Mouse (Mus musculus) forebrain, embryonic 15.5 days (tissue): Measurements from ENCODE around the gene Gnat2. TPM values are rescaled to one million over a fixed set of nuclear protein-coding genes. Genes with fewer than 3 reads are reported as not detected.

ENCODE experiments used
- ATAC-seq: fragments of 200-750 bp; cut with Nextera tagmentation; replicated peaks from 2 replicates; pipeline ENCODE4 v1.8.0; 2017; ENCODE audit warnings: mild to moderate bottlenecking, moderate TSS enrichment, moderate library complexity
- H3K27ac ChIP-seq: fragments of 300-500 bp; sonication (generic); replicated peaks from 2 replicates; pipeline ENCODE4 v1.5.1; 2015; ENCODE audit warnings: mild to moderate bottlenecking, inconsistent platforms
- H3K27me3 ChIP-seq: fragments of 300-500 bp; sonication (generic); 2 replicates; pipeline ENCODE4 v1.6.1; 2015; ENCODE audit warnings: inconsistent platforms
- H3K36me3 ChIP-seq: fragments of 300-500 bp; sonication (generic); 2 replicates; pipeline ENCODE4 v1.6.1; 2015; ENCODE audit warnings: mild to moderate bottlenecking, inconsistent platforms
- H3K4me1 ChIP-seq: fragments of 300-500 bp; sonication (generic); 2 replicates; pipeline ENCODE4 v1.6.1; 2015; ENCODE audit warnings: inconsistent platforms
- H3K4me2 ChIP-seq: fragments of 300-500 bp; sonication (generic); replicated peaks from 2 replicates; pipeline ENCODE4 v1.6.1; 2015; ENCODE audit warnings: mild to moderate bottlenecking, inconsistent platforms
- H3K4me3 ChIP-seq: fragments of 300-500 bp; sonication (generic); 2 replicates; pipeline ENCODE4 v1.5.1; 2015; ENCODE audit warnings: mild to moderate bottlenecking, inconsistent platforms
- H3K9ac ChIP-seq: fragments of 300-500 bp; sonication (generic); replicated peaks from 2 replicates; pipeline ENCODE4 v1.6.1; 2015; ENCODE audit warnings: mild to moderate bottlenecking, inconsistent platforms
- H3K9me3 ChIP-seq: fragments of 300-500 bp; sonication (generic); 2 replicates; pipeline ENCODE4 v1.6.1; 2016; ENCODE audit warnings: inconsistent platforms
- WGBS: fragments of 180-500 bp; shearing (Covaris S2); methylation state at CpG from one replicate; pipeline ENCODE4 v1.1.7; 2015; ENCODE audit warnings: mixed read lengths; 5-methylcytosine and 5-hydroxymethylcytosine counted together
- polyA plus RNA-seq: library from polyadenylated mRNA; unstranded; fragments of >200 nt; fragmentation: Nextera tagmentation; extraction: Ambion mirVana; gene quantifications from 2 replicates; pipeline ENCODE4 v1.2.1, GENCODE M21; 2015

Gene Gnat2
- polyA plus RNA-seq, 1 experiment from 2014 or later = 0.43 TPM

DNA sequence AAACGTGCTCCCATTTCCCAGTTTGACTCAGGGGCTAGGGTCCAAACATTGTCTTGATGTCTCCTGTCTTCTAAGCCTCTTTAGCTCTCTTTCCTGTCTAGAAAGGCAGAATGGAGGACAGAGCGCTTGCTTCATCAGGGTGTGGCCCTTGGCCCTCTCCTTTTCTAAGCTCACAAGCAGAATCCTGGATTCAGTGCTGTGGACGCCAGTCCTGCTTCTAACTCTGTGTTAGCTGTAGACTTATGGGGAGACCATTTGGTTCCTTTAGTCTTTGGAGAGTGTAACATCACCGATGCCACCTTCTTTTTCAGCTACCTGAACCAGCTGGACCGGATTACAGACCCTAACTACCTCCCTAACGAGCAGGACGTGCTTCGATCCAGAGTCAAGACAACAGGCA, 5.1 kb downstream of the Gnat2 start:
- Histone ChIP-seq H3K27ac (no peak overlapping the region), H3K27me3 (no peaks in the 10 kb centered on the region), H3K4me1 (peaks cover 18% of the 10 kb centered on the region), H3K4me2 (no peak overlapping the region), H3K36me3 (no peaks in the 10 kb centered on the region), H3K4me3 (no peak overlapping the region), H3K9me3 (no peaks in the 10 kb centered on the region), H3K9ac (no peak overlapping the region)
- ATAC-seq = no peak
- 79% methylated on average over 8 of the region's 8 CpGs for WGBS

GRCm38 (mm10) chr3:108098316-108098715, 5.7 kb downstream of the Gnat2 start:
- Histone ChIP-seq H3K9me3 (no peaks in the 10 kb centered on the region), H3K4me3 (no peak overlapping the region), H3K27me3 (no peaks in the 10 kb centered on the region), H3K27ac (no peak overlapping the region), H3K9ac (no peak overlapping the region), H3K4me2 (no peak overlapping the region), H3K36me3 (no peaks in the 10 kb centered on the region), H3K4me1 (peaks cover 18% of the 10 kb centered on the region)
- ATAC-seq = no peak
- WGBS = 85% methylated on average over 6 of the region's 6 CpGs

GRCm38 (mm10) chr3:108101594-108101993, 9.0 kb downstream of the Gnat2 start:
- Histone ChIP-seq H3K36me3 (peaks cover 11% of the 10 kb centered on the region; the same call in 1 of the 2 replicates), H3K9me3 (no peaks in the 10 kb centered on the region), H3K9ac (no peak overlapping the region), H3K4me3 (no peak overlapping the region), H3K27ac (peak overlapping the region; percentile 77), H3K4me2 (no peak overlapping the region), H3K27me3 (no peaks in the 10 kb centered on the region), H3K4me1 (peaks cover 18% of the 10 kb centered on the region)
- peak; percentile 86 for ATAC-seq
- 13% methylated on average over 3 of the region's 3 CpGs for WGBS

DNA sequence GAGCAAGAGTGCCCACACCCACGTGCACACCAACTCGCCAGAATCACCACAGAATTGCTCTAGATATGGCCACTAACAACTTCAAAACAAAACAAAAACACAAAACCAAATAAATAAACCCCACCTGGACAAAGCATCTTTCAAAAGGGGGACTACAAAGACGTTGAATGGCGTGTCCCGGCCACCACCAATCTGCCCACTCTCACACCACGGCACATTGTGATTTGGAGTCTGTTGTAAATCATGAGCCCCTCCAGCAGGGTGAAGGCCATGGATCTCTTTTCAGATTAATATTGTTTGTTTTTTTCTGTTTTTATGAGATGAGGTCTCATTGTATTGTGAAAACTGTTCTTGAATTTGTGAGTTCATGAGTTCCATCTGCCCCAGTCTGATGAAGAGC, 9.5 kb downstream of the Gnat2 start:
- H3K27ac ChIP-seq = peak overlapping the region; percentile 77
- ATAC-seq = no peak; the same call in 1 of the 2 replicates
- no peaks in the 10 kb centered on the region for H3K9me3 ChIP-seq
- H3K9ac ChIP-seq = no peak overlapping the region
- no peaks in the 10 kb centered on the region for H3K27me3 ChIP-seq
- peaks cover 18% of the 10 kb centered on the region for H3K4me1 ChIP-seq
- no peak overlapping the region for H3K4me3 ChIP-seq
- no peak overlapping the region for H3K4me2 ChIP-seq
- WGBS = 32% methylated on average over 6 of the region's 6 CpGs
- peaks cover 16% of the 10 kb centered on the region; the same call in 1 of the 2 replicates for H3K36me3 ChIP-seq

DNA sequence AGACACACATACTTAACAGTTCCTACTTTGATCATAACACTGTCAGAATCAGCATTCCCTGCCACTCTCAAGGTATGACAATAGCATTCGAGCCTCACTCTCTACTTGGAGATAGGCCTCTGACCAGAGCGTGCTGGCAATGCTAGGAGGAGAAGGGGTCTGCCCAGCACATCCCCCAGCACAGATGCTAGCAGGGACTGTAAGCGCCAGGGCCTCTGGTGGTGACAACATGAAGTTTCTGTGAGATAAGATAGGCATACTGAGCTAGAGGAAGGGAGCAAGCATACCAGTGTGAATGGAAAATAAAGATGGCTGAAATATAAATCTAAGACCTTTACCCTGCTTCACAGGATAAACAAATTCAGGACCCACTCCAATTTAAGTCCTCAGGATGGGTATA, 12.7 kb downstream of the Gnat2 start:
- 86% methylated on average over 3 of the region's 3 CpGs for WGBS
- ATAC-seq = no peak

DNA sequence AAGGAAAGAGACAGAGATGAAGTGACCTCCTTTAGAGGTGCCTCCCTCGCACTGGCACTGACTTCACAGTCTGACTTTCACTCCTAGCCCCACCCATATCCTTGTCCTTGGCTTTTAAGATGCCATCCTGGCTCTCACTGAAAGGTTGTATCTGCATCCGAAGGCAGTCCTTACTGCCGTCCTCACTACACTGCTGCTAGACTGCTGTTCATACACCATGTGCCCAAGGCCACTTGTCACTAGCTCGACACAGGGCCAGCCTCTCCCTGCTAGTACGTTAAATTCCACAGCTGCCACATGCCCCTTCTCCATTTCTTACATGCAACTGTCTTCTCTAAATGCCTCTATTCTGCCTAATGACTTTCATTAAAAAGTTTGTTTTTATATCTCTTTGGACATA, 18.7 kb downstream of the Gnat2 start:
- H3K4me2 ChIP-seq = no peak overlapping the region
- no peak overlapping the region for H3K27ac ChIP-seq
- WGBS = 83% methylated on average over 5 of the region's 5 CpGs
- no peaks in the 10 kb centered on the region for H3K27me3 ChIP-seq
- 0 out of 2 replicates have a peak, but pooled peaks cover 4% of the 10 kb centered on the region for H3K4me1 ChIP-seq
- no peaks in the 10 kb centered on the region for H3K9me3 ChIP-seq
- no peak for ATAC-seq
- H3K4me3 ChIP-seq = no peak overlapping the region
- H3K36me3 ChIP-seq = peaks cover 67% of the 10 kb centered on the region
- H3K9ac ChIP-seq = no peak overlapping the region

More for the DNA sequence above, 12.7 kb downstream of the Gnat2 start:
- Histone ChIP-seq H3K27me3 (no peaks in the 10 kb centered on the region), H3K4me3 (no peak overlapping the region), H3K4me2 (no peak overlapping the region), H3K9ac (no peak overlapping the region), H3K9me3 (no peaks in the 10 kb centered on the region), H3K36me3 (peaks cover 44% of the 10 kb centered on the region), H3K27ac (no peak overlapping the region), H3K4me1 (peaks cover 20% of the 10 kb centered on the region)

- H3K4me2 ChIP-seq = no peak overlapping the region
- no peak overlapping the region for H3K4me3 ChIP-seq
- H3K27me3 ChIP-seq = no peaks in the 10 kb centered on the region
- H3K36me3 ChIP-seq = peaks cover 64% of the 10 kb centered on the region
- 0 out of 2 replicates have a peak, but pooled peaks cover 4% of the 10 kb centered on the region for H3K4me1 ChIP-seq
- no peaks in the 10 kb centered on the region for H3K9me3 ChIP-seq
- no peak for ATAC-seq
- 85% methylated on average over 7 of the region's 7 CpGs for WGBS
- H3K9ac ChIP-seq = no peak overlapping the region
- H3K27ac ChIP-seq = no peak overlapping the region
These were observed 19.7 kb downstream of the Gnat2 start for GRCm38 (mm10) chr3:108112246-108112645.

GRCm38 (mm10) chr3:108112666-108113065, 20.1 kb downstream of the Gnat2 start:
- 83% methylated on average over 4 of the region's 4 CpGs for WGBS
- no peak overlapping the region for H3K27ac ChIP-seq
- no peak overlapping the region for H3K9ac ChIP-seq
- no peak for ATAC-seq
- H3K4me1 ChIP-seq = 0 out of 2 replicates have a peak, but pooled peaks cover 4% of the 10 kb centered on the region
- no peaks in the 10 kb centered on the region for H3K27me3 ChIP-seq
- no peaks in the 10 kb centered on the region for H3K9me3 ChIP-seq
- no peak overlapping the region for H3K4me2 ChIP-seq
- H3K4me3 ChIP-seq = no peak overlapping the region
- peaks cover 62% of the 10 kb centered on the region for H3K36me3 ChIP-seq

DNA sequence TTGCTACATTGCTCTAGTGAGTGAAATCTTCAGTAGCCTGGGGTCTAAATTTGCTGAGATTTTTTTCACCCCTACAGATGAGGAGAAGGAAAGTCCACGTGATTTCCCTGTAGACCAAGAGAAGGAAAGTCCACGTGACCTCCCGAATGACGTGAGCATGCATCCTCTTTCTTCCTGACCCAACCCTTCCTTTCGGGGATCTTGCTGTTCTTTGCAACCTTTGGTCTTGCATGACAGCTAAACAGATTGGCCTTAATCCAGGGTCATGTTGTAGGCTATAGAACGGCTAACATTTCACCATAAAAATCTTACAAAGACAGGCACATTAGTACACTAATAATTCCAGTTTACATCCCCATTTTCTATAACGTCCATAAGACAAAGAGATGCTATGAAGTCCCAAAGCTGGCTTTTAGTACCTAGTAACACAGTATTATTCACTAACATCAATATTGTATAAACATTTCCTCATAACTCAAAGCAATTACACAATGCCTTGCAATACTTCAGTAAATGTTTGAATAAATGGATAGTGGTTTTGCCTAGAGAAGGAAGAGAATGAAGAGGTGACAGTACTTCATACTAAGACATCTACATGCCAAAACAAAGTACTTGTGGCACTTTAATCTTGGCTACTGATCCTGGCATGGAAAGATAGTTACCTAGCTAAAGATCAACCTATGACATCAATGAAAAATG, 21.2 kb downstream of the Gnat2 start:
- no peaks in the 10 kb centered on the region for H3K9me3 ChIP-seq
- no peak overlapping the region for H3K27ac ChIP-seq
- no peak overlapping the region for H3K4me3 ChIP-seq
- H3K36me3 ChIP-seq = peaks cover 54% of the 10 kb centered on the region
- 92% methylated on average over 7 of the region's 7 CpGs for WGBS
- H3K4me1 ChIP-seq = 0 out of 2 replicates have a peak, but pooled peaks cover 4% of the 10 kb centered on the region
- no peaks in the 10 kb centered on the region for H3K27me3 ChIP-seq
- ATAC-seq = no peak
- H3K4me2 ChIP-seq = no peak overlapping the region
- H3K9ac ChIP-seq = no peak overlapping the region

GRCm38 (mm10) chr3:108117465-108117864, 24.9 kb downstream of the Gnat2 start:
- no peak for ATAC-seq
- H3K9me3 ChIP-seq = no peaks in the 10 kb centered on the region
- peaks cover 45% of the 10 kb centered on the region for H3K36me3 ChIP-seq
- H3K9ac ChIP-seq = no peak overlapping the region
- no peak overlapping the region for H3K27ac ChIP-seq
- no peak overlapping the region for H3K4me3 ChIP-seq
- H3K27me3 ChIP-seq = no peaks in the 10 kb centered on the region
- H3K4me2 ChIP-seq = no peak overlapping the region
- no peaks in the 10 kb centered on the region for H3K4me1 ChIP-seq
- 90% methylated on average over 6 of the region's 6 CpGs for WGBS

GRCm38 (mm10) chr3:108121101-108121500, 28.5 kb downstream of the Gnat2 start:
- H3K9me3 ChIP-seq = no peaks in the 10 kb centered on the region
- H3K27ac ChIP-seq = no peak overlapping the region
- peaks cover 38% of the 10 kb centered on the region for H3K36me3 ChIP-seq
- no peak overlapping the region for H3K4me2 ChIP-seq
- no peak overlapping the region for H3K9ac ChIP-seq
- H3K27me3 ChIP-seq = no peaks in the 10 kb centered on the region
- no peak for ATAC-seq
- no peak overlapping the region for H3K4me3 ChIP-seq
- 87% methylated on average over 3 of the region's 3 CpGs for WGBS
- H3K4me1 ChIP-seq = no peaks in the 10 kb centered on the region

DNA sequence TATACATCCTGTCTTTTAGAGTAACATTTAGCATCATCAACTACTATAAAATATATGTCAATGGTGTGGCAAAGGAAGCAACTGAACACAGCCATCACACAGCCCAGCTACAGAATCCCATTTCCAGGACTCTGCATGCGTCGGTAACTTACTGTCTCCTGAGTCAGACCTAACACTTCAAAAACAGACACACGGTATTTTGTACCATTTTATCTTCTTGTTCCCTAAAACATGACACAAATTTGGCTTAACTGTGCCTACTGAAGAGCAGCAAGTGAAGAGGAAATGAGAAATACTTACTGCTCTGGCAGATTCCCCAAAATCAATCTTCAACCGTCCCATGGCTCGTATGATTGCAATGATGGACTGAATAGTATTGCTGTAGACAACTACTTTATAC, 30.7 kb downstream of the Gnat2 start:
- WGBS = 93% methylated on average over 5 of the region's 5 CpGs
- Histone ChIP-seq H3K9me3 (no peaks in the 10 kb centered on the region), H3K4me1 (no peaks in the 10 kb centered on the region), H3K4me3 (no peak overlapping the region), H3K36me3 (peaks cover 35% of the 10 kb centered on the region), H3K27me3 (no peaks in the 10 kb centered on the region), H3K27ac (no peak overlapping the region), H3K4me2 (no peak overlapping the region), H3K9ac (no peak overlapping the region)
- no peak for ATAC-seq

- no peaks in the 10 kb centered on the region for H3K9me3 ChIP-seq
- no peak overlapping the region for H3K27ac ChIP-seq
- no peaks in the 10 kb centered on the region for H3K4me1 ChIP-seq
- no peak overlapping the region for H3K9ac ChIP-seq
- H3K4me3 ChIP-seq = no peak overlapping the region
- WGBS = 71% methylated on average over 1 of the region's 1 CpGs
- no peaks in the 10 kb centered on the region for H3K27me3 ChIP-seq
- H3K36me3 ChIP-seq = peaks cover 28% of the 10 kb centered on the region
- H3K4me2 ChIP-seq = no peak overlapping the region
- no peak for ATAC-seq
These were observed 31.5 kb downstream of the Gnat2 start for GRCm38 (mm10) chr3:108124131-108124530.
